Mouse (Mus musculus) liver, postnatal 0 days (tissue): ENCODE data around the gene Pfn1. TPM values are rescaled to one million over a fixed set of nuclear protein-coding genes. Genes with fewer than 3 reads are reported as not detected.
A peak's percentile ranks its signal among the peaks of the same experiment; 100 is the strongest.

ENCODE experiments used
- ATAC-seq: fragments of 200-750 bp; cut with Nextera tagmentation; 2 replicates; pipeline ENCODE4 v1.8.0; 2017; ENCODE audit warnings: mild to moderate bottlenecking, moderate library complexity
- DNase-seq: peaks from one replicate; pipeline ENCODE4 v3.0.0-alpha.2; 2016
- H3K27ac ChIP-seq: fragments of 300-500 bp; sonication (generic); 2 replicates; pipeline ENCODE4 v1.5.1; 2014; ENCODE audit warnings: antibody characterized with exemption, moderate library complexity, mild to moderate bottlenecking, low read depth
- H3K27me3 ChIP-seq: fragments of 300-500 bp; sonication (generic); 2 replicates; pipeline ENCODE4 v1.6.1; 2014; ENCODE audit warnings: low read length, control low read depth, mixed read lengths; ENCODE audit not compliant: insufficient read depth
- H3K36me3 ChIP-seq: fragments of 300-500 bp; sonication (generic); replicated peaks from 2 replicates; pipeline ENCODE4 v1.6.1; 2014; ENCODE audit warnings: mild to moderate bottlenecking, control low read depth, low read length, moderate library complexity, mixed read lengths; ENCODE audit not compliant: insufficient read depth
- H3K4me1 ChIP-seq: fragments of 300-500 bp; sonication (generic); 2 replicates; pipeline ENCODE4 v1.6.1; 2014; ENCODE audit warnings: antibody characterized with exemption, mild to moderate bottlenecking, control low read depth; ENCODE audit not compliant: insufficient read depth
- H3K4me2 ChIP-seq: fragments of 300-500 bp; sonication (generic); 2 replicates; pipeline ENCODE4 v1.6.1; 2014; ENCODE audit warnings: low read depth, mild to moderate bottlenecking, low read length, moderate library complexity, mixed read lengths
- H3K4me3 ChIP-seq: fragments of 300-500 bp; sonication (generic); 2 replicates; pipeline ENCODE4 v1.5.1; 2014; ENCODE audit warnings: low read depth, low read length
- H3K9ac ChIP-seq: fragments of 300-500 bp; sonication (generic); replicated peaks from 2 replicates; pipeline ENCODE4 v1.6.1; 2014; ENCODE audit warnings: mild to moderate bottlenecking, moderate library complexity
- H3K9me3 ChIP-seq: fragments of 300-500 bp; sonication (generic); 2 replicates; pipeline ENCODE4 v1.6.1; 2016; ENCODE audit warnings: mild to moderate bottlenecking, control low read depth, low read length, mixed read lengths
- CTCF ChIP-seq: sonication (generic); IDR thresholded peaks from 2 replicates; pipeline ENCODE4 v1.5.1; 2016; ENCODE audit warnings: antibody characterized with exemption, low read depth
- EP300 ChIP-seq: IDR thresholded peaks from 2 replicates; pipeline ENCODE4 v1.6.1; 2016; ENCODE audit warnings: antibody characterized with exemption, low read depth, mild to moderate bottlenecking
- WGBS: fragments of 180-500 bp; shearing (Covaris S2); extraction: QIAGEN DNeasy Blood & Tissue Kit; methylation state at CpG from one replicate; pipeline ENCODE4 v1.1.7; 2014; ENCODE audit not compliant: insufficient replicate concordance; 5-methylcytosine and 5-hydroxymethylcytosine counted together
- polyA plus RNA-seq: library from polyadenylated mRNA; unstranded; fragments of >200 nt; fragmentation: Nextera tagmentation; extraction: Ambion mirVana; gene quantifications from 2 replicates; pipeline ENCODE4 v1.2.1, GENCODE M21; 2015

The Pfn1 gene
- polyA plus RNA-seq, result 918 and 940 TPM in 2 replicates

DNA sequence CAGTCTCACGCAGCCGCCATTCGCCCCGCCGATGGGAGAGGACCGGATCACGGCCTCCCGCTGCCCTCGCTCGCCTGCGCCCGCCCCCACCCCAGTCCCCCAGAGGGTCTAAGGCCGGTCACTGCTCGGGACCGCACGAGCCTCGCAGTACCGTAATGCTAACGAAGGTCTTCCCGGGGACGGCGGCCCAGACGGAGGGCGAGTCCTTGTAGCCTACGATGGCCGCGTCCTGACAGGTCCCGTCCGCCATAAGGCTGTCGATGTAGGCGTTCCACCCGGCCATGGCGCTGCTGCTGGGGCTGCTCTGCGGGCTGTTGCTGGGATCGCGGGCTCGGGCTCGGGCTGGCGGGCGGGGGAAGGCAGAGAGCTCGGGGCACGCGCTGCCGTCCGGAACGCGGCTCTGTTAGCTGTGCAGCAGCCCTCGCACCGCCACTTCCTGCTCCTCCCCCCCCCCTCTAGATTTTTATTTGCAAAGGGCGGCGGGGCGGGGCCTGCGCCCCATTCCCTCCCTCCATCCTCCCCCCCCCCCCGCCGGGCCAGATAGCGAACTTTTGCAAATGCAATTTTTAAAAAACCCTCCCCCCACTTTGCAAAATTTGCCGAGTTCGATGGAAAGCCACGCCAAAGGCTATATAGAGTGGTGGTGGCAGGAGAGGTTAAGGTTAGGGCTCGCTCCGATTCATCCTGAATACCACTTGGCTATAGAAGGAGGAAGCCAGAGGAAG lies at the start of gene Pfn1:
Gene Pfn1, minus strand, starts transcription at position 447 of the 725 bp plus-strand sequence.
- Histone ChIP-seq H3K4me1 (peaks cover 52% of the 10 kb centered on the region), H3K9ac (peak within 1 kb of the TSS; percentile 100), H3K9me3 (no peaks in the 10 kb centered on the region), H3K27me3 (no peaks in the 10 kb centered on the region), H3K36me3 (peaks cover 33% of the 10 kb centered on the region), H3K27ac (peak within 1 kb of the TSS; percentile 99), H3K4me3 (peak within 1 kb of the TSS; percentile 100), H3K4me2 (peak within 1 kb of the TSS; percentile 96)
- under 1% methylated on average over 54 of the region's 61 CpGs for WGBS
- TF ChIP-seq EP300 (0 out of 2 replicates have a peak, but pooled peaks have one; percentile 35), CTCF (no peak)
- peak; percentile 58 for ATAC-seq
- peak; percentile 90 for DNase-seq

DNA sequence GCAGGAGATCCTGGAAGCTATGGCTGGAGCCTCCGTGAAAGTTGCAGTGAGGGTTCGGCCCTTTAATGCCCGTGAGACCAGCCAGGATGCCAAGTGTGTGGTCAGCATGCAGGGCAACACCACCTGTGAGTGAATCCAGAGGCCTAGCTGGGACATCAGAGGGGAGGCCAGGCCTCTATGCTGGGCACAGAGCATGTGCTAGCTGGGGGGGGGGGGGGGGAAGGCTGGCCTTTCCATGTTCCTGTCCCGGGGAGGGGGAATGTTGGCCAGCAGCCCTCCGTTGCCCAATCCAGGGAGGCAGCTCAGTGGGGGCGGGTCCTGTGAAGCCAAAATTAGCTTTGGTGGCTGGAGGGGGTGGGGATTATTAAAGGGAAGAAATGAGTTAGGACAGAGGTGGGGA lies 48.3 kb upstream of the Pfn1 start:
- H3K27me3 ChIP-seq, result no peaks in the 10 kb centered on the region
- no peak overlapping the region for H3K4me3 ChIP-seq
- peak overlapping the region; percentile 79 for H3K4me2 ChIP-seq
- TF ChIP-seq CTCF, result no peak
- TF ChIP-seq EP300, result no peak
- H3K9me3 ChIP-seq, result no peaks in the 10 kb centered on the region
- H3K4me1 ChIP-seq, result peaks cover 21% of the 10 kb centered on the region
- peaks cover 38% of the 10 kb centered on the region for H3K36me3 ChIP-seq
- ATAC-seq (no peak), DNase-seq (peak; percentile 66)
- H3K9ac ChIP-seq, result peak overlapping the region; percentile 46
- WGBS, result 62% methylated on average over 6 of the region's 6 CpGs
- peak overlapping the region; percentile 95 for H3K27ac ChIP-seq

DNA sequence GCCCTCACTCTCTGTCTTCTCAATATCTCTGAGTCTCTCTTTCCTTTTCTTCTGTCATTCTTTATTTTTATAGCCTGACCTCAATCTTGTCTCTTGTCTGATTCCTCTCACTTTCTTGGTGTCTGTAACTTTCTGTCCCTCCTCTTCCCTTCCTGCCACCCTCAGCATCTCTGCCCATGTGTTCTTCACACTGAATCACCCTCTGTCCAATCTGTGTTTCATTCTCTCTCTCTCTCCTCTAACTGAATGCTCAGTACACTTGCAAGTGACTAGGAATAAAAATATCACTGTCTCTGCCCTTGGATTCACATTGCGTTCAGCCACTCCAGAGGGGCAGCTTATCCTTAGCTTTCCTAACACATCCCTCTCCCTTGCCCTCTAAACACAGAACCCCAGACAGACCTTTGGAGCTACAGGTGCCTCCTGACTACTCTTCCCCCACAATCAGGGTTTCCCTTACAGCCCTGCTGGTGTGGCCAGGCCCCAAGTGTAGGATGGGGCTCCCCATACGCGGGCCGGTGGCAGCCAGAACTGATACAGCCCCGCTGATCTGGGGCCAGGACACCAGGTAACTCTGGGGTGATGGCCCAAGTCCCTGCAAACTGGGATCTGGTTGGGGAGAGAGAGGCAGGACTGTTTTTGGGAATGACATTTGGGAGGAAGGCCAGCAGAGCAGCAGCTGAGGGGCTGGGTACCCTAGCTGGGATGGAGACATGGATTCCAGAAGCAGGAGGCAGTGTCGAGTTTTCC lies 47.7 kb upstream of the Pfn1 start:
- Histone ChIP-seq H3K27me3 (no peaks in the 10 kb centered on the region), H3K27ac (peak overlapping the region; percentile 95), H3K36me3 (peaks cover 35% of the 10 kb centered on the region), H3K9ac (peak overlapping the region; percentile 77), H3K9me3 (no peaks in the 10 kb centered on the region), H3K4me1 (peaks cover 21% of the 10 kb centered on the region), H3K4me2 (peak overlapping the region; percentile 79), H3K4me3 (peak overlapping the region; percentile 73)
- DNase-seq (no peak), ATAC-seq (no peak)
- WGBS, result 73% methylated on average over 6 of the region's 6 CpGs
- no peak for TF ChIP-seq EP300
- no peak for TF ChIP-seq CTCF

DNA sequence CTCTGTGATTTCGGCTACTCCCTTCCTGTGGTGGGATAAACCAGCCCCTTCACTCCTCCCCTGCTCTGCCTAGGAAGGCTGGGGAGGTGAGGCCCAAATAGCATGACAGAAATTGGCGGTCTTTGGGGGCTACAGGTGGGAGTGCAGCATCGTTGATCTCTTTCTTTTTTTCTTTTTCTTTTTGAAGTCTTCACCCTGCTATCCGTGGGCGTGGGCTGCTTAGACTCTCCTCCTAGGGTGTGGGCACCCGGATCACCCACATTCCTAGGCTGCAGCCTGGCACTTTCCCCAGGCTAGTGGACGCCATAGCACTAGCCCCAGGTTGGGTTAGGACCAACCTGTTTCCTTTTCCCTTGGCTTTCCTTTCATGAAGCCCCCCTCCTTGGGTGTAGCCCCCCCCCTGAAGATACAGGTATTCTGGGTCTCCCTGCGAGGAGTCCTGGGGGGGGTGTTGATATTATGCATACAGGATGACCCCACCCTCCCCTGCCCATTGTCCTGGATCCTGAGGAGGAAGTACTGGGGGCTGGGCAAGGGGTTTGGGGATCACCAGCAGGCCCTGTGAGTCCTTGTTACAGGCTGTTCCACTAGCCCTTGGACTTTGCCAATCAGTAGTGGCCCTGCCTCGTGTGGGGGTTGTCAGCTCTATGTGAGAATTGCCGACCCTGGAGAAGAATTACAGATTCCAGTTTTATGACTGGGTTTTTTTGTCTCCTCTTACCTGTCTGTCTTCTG lies 46.9 kb upstream of the Pfn1 start:
- Histone ChIP-seq H3K9me3 (no peaks in the 10 kb centered on the region), H3K27me3 (no peaks in the 10 kb centered on the region), H3K36me3 (peaks cover 29% of the 10 kb centered on the region), H3K9ac (peak overlapping the region; percentile 77), H3K4me2 (peak overlapping the region; percentile 79), H3K4me1 (peaks cover 21% of the 10 kb centered on the region), H3K4me3 (peak overlapping the region; percentile 73), H3K27ac (peak overlapping the region; percentile 95)
- DNase-seq (no peak), ATAC-seq (no peak)
- 18% methylated on average over 10 of the region's 10 CpGs for WGBS
- TF ChIP-seq EP300 (no peak), CTCF (no peak)

DNA sequence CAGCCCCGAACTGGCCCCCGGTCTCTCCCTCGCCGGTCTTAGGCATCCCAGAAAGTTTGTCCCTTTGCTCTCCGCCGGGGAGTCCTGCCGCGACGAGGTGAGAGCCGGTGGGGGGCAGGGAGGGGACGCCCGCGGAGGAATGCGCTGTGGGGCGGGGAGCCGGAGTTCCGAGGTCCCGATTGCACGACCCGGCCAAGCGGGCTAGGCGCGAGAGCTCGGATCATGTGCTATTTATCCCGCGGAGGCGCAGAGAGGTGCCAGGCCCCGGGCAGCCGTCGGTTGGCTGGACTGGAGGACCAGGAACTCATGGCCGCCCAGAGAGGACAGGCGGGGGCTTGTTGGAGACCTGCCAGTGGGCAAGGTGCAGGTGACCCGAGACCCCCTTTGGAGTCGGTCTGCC lies 46.2 kb upstream of the Pfn1 start:
- Histone ChIP-seq H3K4me1 (peaks cover 21% of the 10 kb centered on the region), H3K27me3 (no peaks in the 10 kb centered on the region), H3K4me2 (peak overlapping the region; percentile 79), H3K9me3 (no peaks in the 10 kb centered on the region), H3K27ac (peak overlapping the region; percentile 95), H3K4me3 (peak overlapping the region; percentile 73), H3K9ac (peak overlapping the region; percentile 77), H3K36me3 (peaks cover 22% of the 10 kb centered on the region)
- ATAC-seq (peak; percentile 60), DNase-seq (peak; percentile 78)
- under 1% methylated on average over 34 of the region's 34 CpGs for WGBS
- TF ChIP-seq CTCF (no peak), EP300 (no peak)
